Mouse (Mus musculus) midbrain, embryonic 10.5 days (tissue): Measurements from ENCODE around the gene Afap1l2. TPM values are rescaled to one million over a fixed set of nuclear protein-coding genes. Genes with fewer than 3 reads are reported as not detected.

ENCODE experiments used
- DNase-seq: peaks from one replicate; pipeline ENCODE4 v3.0.0-alpha.2; 2017; ENCODE audit warnings: low spot score
- H3K27ac ChIP-seq: fragments of 300-500 bp; sonication (generic); replicated peaks from 2 replicates; pipeline ENCODE4 v1.5.1; 2016; ENCODE audit warnings: mild to moderate bottlenecking
- H3K27me3 ChIP-seq: fragments of 300-500 bp; sonication (generic); 2 replicates; pipeline ENCODE4 v1.6.1; 2016; ENCODE audit warnings: low read depth, mild to moderate bottlenecking; ENCODE audit not compliant: poor library complexity, severe bottlenecking
- H3K36me3 ChIP-seq: fragments of 300-500 bp; sonication (generic); 2 replicates; pipeline ENCODE4 v1.6.1; 2016; ENCODE audit warnings: mild to moderate bottlenecking, moderate library complexity
- H3K4me1 ChIP-seq: fragments of 300-500 bp; sonication (generic); 2 replicates; pipeline ENCODE4 v1.6.1; 2016
- H3K4me3 ChIP-seq: fragments of 300-500 bp; sonication (generic); 2 replicates; pipeline ENCODE4 v1.5.1; 2016; ENCODE audit warnings: mild to moderate bottlenecking, moderate library complexity
- H3K9me3 ChIP-seq: fragments of 300-500 bp; sonication (generic); replicated peaks from 2 replicates; pipeline ENCODE4 v1.6.1; 2016; ENCODE audit warnings: mild to moderate bottlenecking
- WGBS: fragments of 180-500 bp; shearing (Covaris S2); methylation state at CpG from one replicate; pipeline ENCODE4 v1.1.7; 2016; 5-methylcytosine and 5-hydroxymethylcytosine counted together
- polyA plus RNA-seq: library from polyadenylated mRNA; unstranded; fragments of >200 nt; fragmentation: Nextera tagmentation; extraction: Ambion mirVana; gene quantifications from 2 replicates; pipeline ENCODE4 v1.2.1, GENCODE M21; 2016

Afap1l2 gene
- polyA plus RNA-seq, 1 experiment from 2014 or later: 3.6 TPM

DNA sequence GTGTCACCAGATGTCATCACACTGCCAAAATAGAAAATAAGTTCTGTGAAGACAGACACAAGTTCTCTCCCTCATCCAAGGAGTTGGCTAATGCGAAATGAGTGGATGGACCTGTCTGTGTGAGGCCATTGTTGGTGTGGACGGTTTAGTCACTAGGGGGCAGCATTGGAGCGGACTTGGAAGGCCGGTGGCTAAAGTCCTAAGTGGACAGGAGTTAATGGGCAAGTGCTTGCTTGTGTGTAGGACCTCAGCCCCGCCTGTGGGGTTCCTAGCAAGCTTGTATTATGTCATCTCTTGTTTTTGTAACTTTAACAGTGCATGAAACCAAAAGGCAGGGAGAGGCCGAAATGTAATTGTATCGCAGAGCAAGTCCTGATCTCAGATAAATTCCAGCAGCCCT is 88.4 kb downstream of the Afap1l2 start:
- Histone ChIP-seq H3K4me3 (no peak overlapping the region), H3K9me3 (no peaks in the 10 kb centered on the region), H3K27ac (no peak overlapping the region), H3K27me3 (no peaks in the 10 kb centered on the region), H3K4me1 (peaks cover 6% of the 10 kb centered on the region; the same call in 1 of the 2 replicates), H3K36me3 (no peaks in the 10 kb centered on the region)
- WGBS: 31% methylated on average over 7 of the region's 7 CpGs
- peak; percentile 86 for DNase-seq

- Histone ChIP-seq H3K4me3 (no peak overlapping the region), H3K9me3 (no peaks in the 10 kb centered on the region), H3K36me3 (0 out of 2 replicates have a peak, but pooled peaks cover 2% of the 10 kb centered on the region), H3K4me1 (peaks cover 6% of the 10 kb centered on the region), H3K27ac (no peak overlapping the region), H3K27me3 (no peaks in the 10 kb centered on the region)
- no peak for DNase-seq
- 51% methylated on average over 6 of the region's 6 CpGs for WGBS
These were observed 92.9 kb downstream of the Afap1l2 start for GRCm38 (mm10) chr19:56915084-56915483.

DNA sequence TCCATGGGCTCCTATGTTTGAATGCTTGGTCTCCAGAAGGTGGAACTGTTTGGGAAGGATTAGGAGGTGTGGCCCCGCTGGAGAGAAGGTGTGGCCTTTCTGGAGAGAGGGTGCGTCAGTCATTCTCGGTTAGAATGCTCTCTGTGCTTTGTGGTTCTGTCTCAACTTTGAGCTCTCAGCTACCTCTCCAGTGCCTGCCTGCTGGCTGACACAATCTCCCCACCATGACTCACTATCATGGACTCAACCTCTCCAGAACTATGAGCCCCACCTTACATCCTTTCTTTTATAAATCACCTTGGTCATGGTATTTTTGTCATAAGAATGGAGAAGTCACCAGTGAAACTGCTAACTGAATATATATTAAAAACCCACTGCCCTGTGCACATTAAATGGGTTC is 93.4 kb downstream of the Afap1l2 start:
- no peak for DNase-seq
- no peak overlapping the region for H3K4me3 ChIP-seq
- H3K36me3 ChIP-seq: 0 out of 2 replicates have a peak, but pooled peaks cover 2% of the 10 kb centered on the region
- WGBS: 94% methylated on average over 3 of the region's 3 CpGs
- H3K4me1 ChIP-seq: peaks cover 6% of the 10 kb centered on the region
- H3K27ac ChIP-seq: no peak overlapping the region
- H3K9me3 ChIP-seq: no peaks in the 10 kb centered on the region
- H3K27me3 ChIP-seq: no peaks in the 10 kb centered on the region

GRCm38 (mm10) chr19:56913761-56914160 is 94.3 kb downstream of the Afap1l2 start:
- Histone ChIP-seq H3K27ac (no peak overlapping the region), H3K4me3 (no peak overlapping the region), H3K27me3 (no peaks in the 10 kb centered on the region), H3K9me3 (no peaks in the 10 kb centered on the region), H3K4me1 (peaks cover 9% of the 10 kb centered on the region), H3K36me3 (0 out of 2 replicates have a peak, but pooled peaks cover 2% of the 10 kb centered on the region)
- WGBS: 88% methylated on average over 4 of the region's 4 CpGs
- no peak for DNase-seq

DNA sequence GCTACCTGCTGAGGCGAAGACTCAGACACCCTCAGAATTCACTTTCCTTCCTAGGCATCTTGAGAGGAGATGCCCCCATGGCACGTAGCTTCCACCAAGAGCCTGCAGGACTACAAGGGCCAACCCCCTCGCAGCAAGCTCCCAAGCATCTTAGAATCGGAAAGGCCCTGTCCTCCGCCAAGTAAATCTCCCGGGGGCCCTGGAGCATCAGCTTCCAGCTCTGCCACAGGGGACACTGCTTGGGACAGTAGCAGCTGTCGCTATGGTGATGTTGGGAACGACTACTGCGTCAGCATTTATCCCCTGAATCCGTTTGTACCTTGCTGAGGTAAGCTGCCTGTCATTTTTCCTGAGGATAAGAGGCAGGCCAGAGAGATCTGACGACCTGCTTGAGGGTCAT is 97.5 kb downstream of the Afap1l2 start:
- no peak for DNase-seq
- H3K27me3 ChIP-seq: no peaks in the 10 kb centered on the region
- H3K27ac ChIP-seq: no peak overlapping the region; the same call in 1 of the 2 replicates
- no peaks in the 10 kb centered on the region for H3K9me3 ChIP-seq
- 62% methylated on average over 11 of the region's 11 CpGs for WGBS
- no peak overlapping the region for H3K4me3 ChIP-seq
- 0 out of 2 replicates have a peak, but pooled peaks cover 2% of the 10 kb centered on the region for H3K36me3 ChIP-seq
- H3K4me1 ChIP-seq: peaks cover 13% of the 10 kb centered on the region

GRCm38 (mm10) chr19:56908472-56909270 is 99.4 kb downstream of the Afap1l2 start:
- Histone ChIP-seq H3K27ac (no peak overlapping the region), H3K4me1 (peaks cover 22% of the 10 kb centered on the region), H3K36me3 (no peaks in the 10 kb centered on the region), H3K4me3 (no peak overlapping the region), H3K27me3 (no peaks in the 10 kb centered on the region), H3K9me3 (no peaks in the 10 kb centered on the region)
- WGBS: 79% methylated on average over 17 of the region's 17 CpGs
- DNase-seq: peak; percentile 51

DNA sequence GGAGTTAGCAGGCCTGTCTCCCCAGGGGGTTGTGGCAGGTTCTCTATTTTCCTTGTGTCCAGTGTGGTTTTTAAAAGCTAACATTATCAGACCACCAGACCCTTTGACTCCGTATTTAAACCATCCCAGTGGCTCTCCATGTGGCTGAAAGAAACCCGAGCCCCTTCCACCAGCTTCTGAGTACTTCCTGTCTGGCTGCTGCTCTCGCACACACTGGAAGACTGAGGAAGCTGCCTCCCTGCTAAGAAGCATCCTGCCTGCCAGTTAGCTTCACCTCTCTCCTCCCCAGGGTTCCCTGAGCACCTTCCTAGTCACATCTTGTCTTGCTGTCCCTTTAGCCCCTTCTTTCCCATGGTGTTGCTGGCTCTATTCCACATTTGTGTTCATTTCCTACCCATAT is 100.2 kb downstream of the Afap1l2 start:
- H3K4me1 ChIP-seq: peaks cover 22% of the 10 kb centered on the region
- no peaks in the 10 kb centered on the region for H3K9me3 ChIP-seq
- no peak overlapping the region for H3K4me3 ChIP-seq
- 55% methylated on average over 3 of the region's 3 CpGs for WGBS
- no peaks in the 10 kb centered on the region for H3K27me3 ChIP-seq
- no peaks in the 10 kb centered on the region for H3K36me3 ChIP-seq
- no peak overlapping the region for H3K27ac ChIP-seq
- DNase-seq: no peak

- no peak for DNase-seq
- H3K4me1 ChIP-seq: peaks cover 17% of the 10 kb centered on the region
- no peaks in the 10 kb centered on the region for H3K9me3 ChIP-seq
- no peaks in the 10 kb centered on the region for H3K27me3 ChIP-seq
- WGBS: 84% methylated on average over 7 of the region's 7 CpGs
- no peak overlapping the region for H3K4me3 ChIP-seq
- H3K27ac ChIP-seq: no peak overlapping the region
- H3K36me3 ChIP-seq: no peaks in the 10 kb centered on the region
These were observed 102.6 kb downstream of the Afap1l2 start for GRCm38 (mm10) chr19:56905395-56905794.

GRCm38 (mm10) chr19:56904095-56904494 is 103.9 kb downstream of the Afap1l2 start:
- H3K4me3 ChIP-seq: no peak overlapping the region
- 78% methylated on average over 3 of the region's 3 CpGs for WGBS
- H3K36me3 ChIP-seq: no peaks in the 10 kb centered on the region
- no peaks in the 10 kb centered on the region for H3K27me3 ChIP-seq
- H3K4me1 ChIP-seq: peaks cover 16% of the 10 kb centered on the region
- no peak for DNase-seq
- no peak overlapping the region for H3K27ac ChIP-seq
- H3K9me3 ChIP-seq: no peaks in the 10 kb centered on the region

- H3K27ac ChIP-seq: no peak overlapping the region
- no peak overlapping the region for H3K4me3 ChIP-seq
- 84% methylated on average over 16 of the region's 16 CpGs for WGBS
- no peaks in the 10 kb centered on the region for H3K36me3 ChIP-seq
- H3K4me1 ChIP-seq: 0 out of 2 replicates have a peak, but pooled peaks cover 4% of the 10 kb centered on the region
- H3K9me3 ChIP-seq: no peaks in the 10 kb centered on the region
- no peaks in the 10 kb centered on the region for H3K27me3 ChIP-seq
- no peak for DNase-seq
These were observed 110.4 kb downstream of the Afap1l2 start for GRCm38 (mm10) chr19:56897654-56898053.

GRCm38 (mm10) chr19:56893326-56893725 is 114.7 kb downstream of the Afap1l2 start:
- H3K27ac ChIP-seq: no peak overlapping the region
- DNase-seq: no peak
- 90% methylated on average over 5 of the region's 5 CpGs for WGBS
- peaks cover 27% of the 10 kb centered on the region for H3K4me1 ChIP-seq
- no peaks in the 10 kb centered on the region for H3K27me3 ChIP-seq
- no peaks in the 10 kb centered on the region for H3K9me3 ChIP-seq
- H3K36me3 ChIP-seq: no peaks in the 10 kb centered on the region
- H3K4me3 ChIP-seq: no peak overlapping the region

DNA sequence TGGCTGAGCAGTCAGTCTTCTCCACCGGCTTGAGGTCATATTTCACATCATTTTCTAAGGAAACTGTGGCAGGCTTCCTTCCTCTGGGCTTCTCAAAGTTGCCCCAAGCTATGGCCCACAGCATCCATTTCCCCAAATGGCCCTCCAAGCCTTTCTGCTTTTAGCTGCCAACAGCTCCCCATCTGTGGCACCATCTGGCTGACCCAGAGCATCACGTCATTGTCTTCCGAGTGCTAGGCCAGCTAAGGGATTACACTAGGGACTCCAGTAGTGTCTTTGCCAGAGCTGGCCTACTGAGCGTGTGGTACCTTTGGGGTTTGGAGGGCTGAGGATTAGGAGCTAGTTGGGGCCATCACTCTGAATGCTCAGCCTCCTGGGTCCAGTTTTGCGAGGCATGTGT is 115.4 kb downstream of the Afap1l2 start:
- WGBS: 88% methylated on average over 5 of the region's 5 CpGs

GRCm38 (mm10) chr19:56891438-56891837 is 116.6 kb downstream of the Afap1l2 start:
- no peaks in the 10 kb centered on the region for H3K27me3 ChIP-seq
- H3K9me3 ChIP-seq: no peaks in the 10 kb centered on the region
- H3K27ac ChIP-seq: no peak overlapping the region
- H3K4me3 ChIP-seq: no peak overlapping the region
- WGBS: 52% methylated on average over 2 of the region's 2 CpGs
- peaks cover 32% of the 10 kb centered on the region for H3K4me1 ChIP-seq
- peak; percentile 31 for DNase-seq
- no peaks in the 10 kb centered on the region for H3K36me3 ChIP-seq

More for the DNA sequence above, 115.4 kb downstream of the Afap1l2 start:
- Histone ChIP-seq H3K4me3 (no peak overlapping the region), H3K27ac (no peak overlapping the region), H3K9me3 (no peaks in the 10 kb centered on the region), H3K27me3 (no peaks in the 10 kb centered on the region), H3K36me3 (no peaks in the 10 kb centered on the region), H3K4me1 (peaks cover 29% of the 10 kb centered on the region)
- no peak for DNase-seq
